Mouse (Mus musculus) ES-E14 (cell line): ENCODE results near the gene Cacna1g. TPM values are rescaled to one million over a fixed set of nuclear protein-coding genes. Genes with fewer than 3 reads are reported as not detected.

Experiments
- DNase-seq: peaks from one replicate; pipeline ENCODE4 v3.0.0-alpha.2; 2013; ENCODE audit warnings: low read depth, low spot score
- H3K27ac ChIP-seq: 2 replicates; pipeline ENCODE4 v1.5.1; 2012; ENCODE audit warnings: low read depth, mild to moderate bottlenecking, low read length, moderate library complexity, mixed read lengths; ENCODE audit not compliant: poor library complexity, insufficient read depth, severe bottlenecking
- H3K36me3 ChIP-seq: 2 replicates; pipeline ENCODE4 v1.6.1; 2012; ENCODE audit warnings: mild to moderate bottlenecking, low read length, moderate library complexity, mixed read lengths; ENCODE audit not compliant: control insufficient read depth, poor library complexity, insufficient read depth, severe bottlenecking
- H3K4me1 ChIP-seq, 2 experiments: fragments of 150-350 bp in 1 of 2; sonication (generic) in 1 of 2; 2 replicates each; pipeline ENCODE4 v1.6.1; 2012; ENCODE audit warnings: low read length in 2 of 2, mild to moderate bottlenecking in 1 of 2, mixed read lengths in 1 of 2; ENCODE audit not compliant: control insufficient read depth in 2 of 2, insufficient read depth in 2 of 2, poor library complexity in 1 of 2
- H3K4me3 ChIP-seq, 2 experiments: fragments of 150-350 bp in 1 of 2; sonication (generic) in 1 of 2; 2 replicates each; pipeline ENCODE4 v1.5.1; 2012; ENCODE audit warnings: low read length in 2 of 2, low read depth in 1 of 2, mild to moderate bottlenecking in 1 of 2, mixed read lengths in 1 of 2; ENCODE audit not compliant: insufficient read depth in 1 of 2, poor library complexity in 1 of 2, severe bottlenecking in 1 of 2
- H3K9ac ChIP-seq: 2 replicates; pipeline ENCODE4 v1.6.1; 2012; ENCODE audit warnings: low read depth, mild to moderate bottlenecking, low read length, mixed read lengths; ENCODE audit not compliant: poor library complexity, insufficient read depth, severe bottlenecking
- H3K9me3 ChIP-seq: fragments of 150-350 bp; sonication (generic); 2 replicates; pipeline ENCODE4 v1.6.1; 2012; ENCODE audit warnings: low read depth, mild to moderate bottlenecking, low read length; ENCODE audit not compliant: control insufficient read depth, insufficient read depth
- CHD2 ChIP-seq: IDR thresholded peaks from 2 replicates; pipeline ENCODE4 v1.6.1; 2014; ENCODE audit warnings: mild to moderate bottlenecking, low read depth, low read length, inconsistent platforms
- HCFC1 ChIP-seq: IDR thresholded peaks from 2 replicates; pipeline ENCODE4 v1.6.1; 2012; ENCODE audit warnings: low read length, inconsistent platforms, borderline replicate concordance; ENCODE audit not compliant: insufficient read depth
- MAFK ChIP-seq: IDR thresholded peaks from 2 replicates; pipeline ENCODE4 v1.6.1; 2014; ENCODE audit warnings: mild to moderate bottlenecking, low read depth, low read length, inconsistent platforms; ENCODE audit not compliant: insufficient read depth
- ZC3H11A ChIP-seq: IDR thresholded peaks from 2 replicates; pipeline ENCODE4 v1.6.1; 2012; ENCODE audit warnings: low read depth, mild to moderate bottlenecking, inconsistent platforms, low read length, borderline replicate concordance
- ZNF384 ChIP-seq: IDR thresholded peaks from 2 replicates; pipeline ENCODE4 v1.6.1; 2012; ENCODE audit warnings: low read depth, low read length, inconsistent platforms
- in situ Hi-C, 2 experiments: fragments of 600-800 bp; cut with MboI; formaldehyde crosslinking; loops; one replicate each; pipeline ENCODE4 v1.15.1; 2025; ENCODE audit warnings: low sequenced_read_pairs in 2 of 2, inconsistent platforms in 1 of 2; ENCODE audit not compliant: unreplicated experiment in 2 of 2
- total RNA-seq: library from RNA; depleted of rRNA; stranded (reverse); fragments of 300-350 nt; gene quantifications from 2 replicates; pipeline ENCODE4 v1.2.3, GENCODE M21; 2012

Cacna1g gene
- total RNA-seq, 1 experiment = 2.2 TPM

- in situ Hi-C loops = no loop called here
- DNase-seq = no peak
- H3K27ac ChIP-seq = no peak overlapping the region
- H3K36me3 ChIP-seq = no peaks in the 10 kb centered on the region
- H3K9me3 ChIP-seq = no peaks in the 10 kb centered on the region
- TF ChIP-seq ZC3H11A (no peak), MAFK (no peak), CHD2 (no peak), ZNF384 (no peak), HCFC1 (no peak)
- H3K4me1 ChIP-seq = peaks cover 0 to 6% of the 10 kb centered on the region in 2 experiments; a peak in 2 of 4 replicates
- H3K9ac ChIP-seq = no peak overlapping the region
- H3K4me3 ChIP-seq = no peak overlapping the region
These were observed 17.0 kb downstream of the Cacna1g start for GRCm38 (mm10) chr11:94457001-94457400.

GRCm38 (mm10) chr11:94456347-94456746 is 17.7 kb downstream of the Cacna1g start:
- Histone ChIP-seq H3K36me3 (no peaks in the 10 kb centered on the region), H3K9me3 (no peaks in the 10 kb centered on the region), H3K27ac (no peak overlapping the region), H3K9ac (no peak overlapping the region), H3K4me1 (peaks cover 0 to 5% of the 10 kb centered on the region in 2 experiments; a peak in 2 of 4 replicates), H3K4me3 (no peak overlapping the region)
- no peak for TF ChIP-seq ZNF384
- no peak for TF ChIP-seq CHD2
- no peak for TF ChIP-seq HCFC1
- no peak for TF ChIP-seq ZC3H11A
- TF ChIP-seq MAFK = no peak
- in situ Hi-C loops = no loop called here
- no peak for DNase-seq

- Histone ChIP-seq H3K4me1 (peaks cover 0 to 5% of the 10 kb centered on the region in 2 experiments; a peak in 2 of 4 replicates), H3K4me3 (no peak overlapping the region), H3K9me3 (no peaks in the 10 kb centered on the region), H3K27ac (no peak overlapping the region), H3K36me3 (no peaks in the 10 kb centered on the region), H3K9ac (no peak overlapping the region)
- TF ChIP-seq ZC3H11A (no peak), MAFK (no peak), HCFC1 (no peak), ZNF384 (no peak), CHD2 (no peak)
- no peak for DNase-seq
- in situ Hi-C loops = no loop called here
These were observed 18.7 kb downstream of the Cacna1g start for GRCm38 (mm10) chr11:94455161-94455820.

DNA sequence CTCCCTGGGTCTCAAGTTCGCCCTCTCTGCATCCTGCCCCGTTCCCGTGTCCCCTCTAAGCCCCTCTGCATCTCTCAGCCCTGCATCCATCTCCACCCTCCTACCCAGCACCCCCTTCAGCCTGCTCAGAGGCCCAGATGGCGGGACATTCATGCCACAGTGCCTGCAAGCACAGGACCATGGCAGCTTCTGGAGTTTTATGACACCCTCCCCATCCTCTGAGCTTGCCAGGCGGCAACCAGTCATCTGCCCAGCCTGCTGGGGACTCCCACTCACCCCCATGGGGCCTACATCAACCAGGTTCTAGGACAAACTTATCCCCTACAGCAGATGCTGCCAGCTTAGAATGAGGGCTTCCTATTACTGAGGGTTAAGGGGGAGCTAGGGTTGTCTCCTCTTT is 19.2 kb downstream of the Cacna1g start:
- H3K9me3 ChIP-seq = no peaks in the 10 kb centered on the region
- peaks cover 0 to 5% of the 10 kb centered on the region in 2 experiments; a peak in 2 of 4 replicates for H3K4me1 ChIP-seq
- in situ Hi-C loops = no loop called here
- H3K9ac ChIP-seq = no peak overlapping the region
- no peak overlapping the region for H3K4me3 ChIP-seq
- H3K36me3 ChIP-seq = no peaks in the 10 kb centered on the region
- no peak overlapping the region for H3K27ac ChIP-seq
- no peak for TF ChIP-seq ZNF384
- no peak for TF ChIP-seq HCFC1
- no peak for TF ChIP-seq MAFK
- no peak for TF ChIP-seq ZC3H11A
- TF ChIP-seq CHD2 = no peak
- DNase-seq = no peak
